Mouse (Mus musculus) frontal cortex, postnatal 25 days (tissue): ENCODE measurements around the gene Gm45837.

Source experiments
- DNase-seq, 2 experiments: peaks; one replicate each; pipeline ENCODE4 v3.0.0; 2022; ENCODE audit warnings: low spot score in 2 of 2

Gene Gm45837

DNA sequence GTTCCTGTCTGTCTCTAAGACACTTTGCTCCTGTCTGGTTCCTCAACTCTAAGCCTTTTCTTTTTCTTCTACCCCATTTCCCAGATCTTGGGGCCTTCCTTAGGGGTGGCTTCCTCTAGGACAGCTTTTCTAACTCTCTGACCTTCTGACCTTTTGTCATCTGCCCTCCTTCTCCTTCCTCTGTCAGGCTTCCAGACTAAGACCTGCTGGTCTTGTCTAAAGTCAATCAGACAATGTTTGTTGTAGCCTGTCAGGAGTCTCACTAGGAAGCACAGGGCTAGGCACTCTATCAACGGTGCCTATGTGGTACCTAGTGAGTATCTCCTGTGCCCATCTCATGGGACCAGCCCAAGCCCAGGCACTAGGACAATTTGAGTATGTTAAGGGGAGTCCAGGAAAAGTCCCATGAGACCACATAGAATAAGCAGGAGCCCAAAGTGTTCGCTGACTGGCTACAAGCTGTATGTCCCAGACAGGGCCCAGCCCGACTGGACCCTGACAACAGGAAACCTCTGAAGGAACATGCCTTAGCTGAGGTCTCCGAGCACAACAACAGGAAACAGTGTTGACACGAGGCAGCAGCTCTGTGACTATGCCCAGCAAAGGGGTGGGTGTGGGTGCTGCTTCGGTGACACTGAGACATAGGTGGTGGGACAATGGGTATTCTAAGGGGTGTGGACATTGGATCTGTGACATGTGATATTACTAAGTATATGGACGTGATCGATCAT, 55.3 kb downstream of the Gm45837 start:
- no peak for DNase-seq

DNA sequence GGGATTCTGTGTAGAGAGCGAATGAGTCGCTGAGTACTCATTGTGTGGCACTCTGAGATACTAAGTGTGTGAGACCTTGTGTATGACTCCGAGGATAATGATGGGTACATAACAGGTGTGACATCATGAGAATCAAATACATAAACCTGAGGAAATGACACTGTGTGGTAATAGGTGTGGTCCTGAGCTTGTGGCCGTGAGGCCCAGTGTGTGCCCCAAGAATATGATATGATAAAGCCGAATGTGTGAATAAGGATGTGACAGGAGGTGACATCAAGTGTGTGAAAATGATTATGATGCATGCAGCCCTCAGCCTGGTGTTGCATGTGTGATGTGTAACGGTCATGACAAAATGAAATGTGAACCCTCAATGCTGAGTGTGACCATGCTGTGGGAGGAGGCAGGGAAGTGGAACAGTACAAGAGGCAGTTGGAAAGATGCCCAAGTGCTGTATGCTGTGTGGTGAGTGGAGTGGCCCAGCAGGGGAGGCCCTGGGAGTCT, 55.9 kb downstream of the Gm45837 start:
- DNase-seq = no peak

DNA sequence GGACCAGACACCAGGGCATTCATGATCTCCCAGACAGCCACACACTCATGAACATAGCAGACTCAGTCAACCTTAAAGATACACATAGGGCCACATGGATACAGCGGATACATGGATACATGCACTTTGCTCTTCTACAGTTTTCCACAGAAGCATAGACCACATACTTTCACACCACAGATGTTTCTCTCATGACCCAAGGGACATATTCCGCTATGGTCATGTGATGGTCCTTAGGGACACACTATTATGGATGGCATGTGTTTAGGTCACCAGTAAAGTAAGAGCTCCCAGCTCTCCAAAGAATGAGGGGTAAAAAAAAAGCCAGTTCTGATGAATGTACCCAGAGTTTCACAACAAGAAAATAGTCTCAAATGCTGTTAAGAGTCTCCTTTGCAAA, 60.7 kb downstream of the Gm45837 start:
- DNase-seq = no peak

DNA sequence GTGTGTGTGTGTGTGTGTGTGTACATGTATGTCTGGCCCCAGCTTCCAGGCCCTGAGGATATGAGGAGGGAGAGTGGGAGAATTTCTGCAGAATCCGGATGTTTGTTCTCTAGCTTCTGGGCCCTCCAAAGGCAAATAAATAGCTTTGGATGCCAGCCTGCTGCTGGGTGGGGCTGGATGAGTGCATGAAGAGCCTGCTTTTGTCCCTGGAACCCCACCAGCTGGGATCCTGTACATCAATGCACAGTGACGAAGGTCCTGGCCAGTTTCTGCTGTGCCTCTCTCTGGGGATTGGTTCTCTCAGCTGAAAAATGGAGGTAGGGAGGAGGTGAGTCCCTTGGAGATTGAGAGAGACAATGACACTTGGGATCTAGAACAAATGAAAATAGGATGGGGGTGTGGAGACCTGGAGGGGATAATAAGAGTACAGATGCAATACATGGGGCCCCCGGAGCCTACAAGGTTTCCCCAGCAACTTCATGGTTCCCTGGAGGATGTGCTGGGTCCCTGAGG, 61.3 kb downstream of the Gm45837 start:
- no peak for DNase-seq

DNA sequence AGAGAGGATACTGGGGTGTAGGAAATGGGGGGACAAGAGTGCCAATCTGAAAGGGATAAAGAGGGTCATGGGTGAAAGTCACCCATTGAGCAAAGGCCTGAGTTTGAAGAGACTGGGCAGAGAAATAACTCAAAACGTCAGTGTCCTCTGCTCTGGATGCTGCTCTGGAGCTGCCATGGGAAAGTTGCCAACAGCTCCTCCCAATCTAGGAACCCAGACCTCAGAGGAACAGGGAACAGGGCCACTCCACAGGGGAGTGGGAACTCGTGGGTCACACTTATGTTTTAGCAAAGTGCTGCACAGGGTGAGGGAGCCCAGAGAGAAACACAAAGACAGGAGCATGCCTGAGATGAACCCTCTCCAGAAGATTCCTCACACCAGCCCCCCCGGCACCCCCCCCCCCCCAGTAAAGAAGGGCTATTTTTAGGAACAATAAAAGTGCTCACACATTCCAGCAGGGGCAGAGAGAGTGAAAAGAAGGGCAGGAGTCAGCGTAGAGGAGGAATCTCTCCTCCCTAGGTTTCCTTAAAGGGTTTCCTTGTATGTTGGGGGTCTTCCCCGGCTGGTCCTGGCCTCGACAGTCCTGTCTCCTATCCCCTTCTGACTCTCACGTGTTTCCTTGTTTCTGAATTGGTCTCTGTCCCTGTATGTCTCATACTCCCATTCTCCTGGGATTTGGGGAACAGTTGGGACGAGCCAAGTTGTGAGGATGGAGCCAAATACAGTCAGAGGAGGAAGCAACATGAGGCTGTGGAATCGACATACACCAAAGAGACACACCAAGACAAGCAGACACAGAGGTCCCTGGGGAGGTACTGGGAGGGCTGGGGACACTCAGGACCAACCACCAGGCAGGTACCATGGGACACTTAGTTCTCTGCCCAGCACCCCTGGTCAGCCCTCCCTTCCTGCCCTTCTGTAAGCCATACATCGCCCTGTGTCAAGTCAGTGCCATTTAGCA, 62.2 kb downstream of the Gm45837 start:
- DNase-seq = no peak

DNA sequence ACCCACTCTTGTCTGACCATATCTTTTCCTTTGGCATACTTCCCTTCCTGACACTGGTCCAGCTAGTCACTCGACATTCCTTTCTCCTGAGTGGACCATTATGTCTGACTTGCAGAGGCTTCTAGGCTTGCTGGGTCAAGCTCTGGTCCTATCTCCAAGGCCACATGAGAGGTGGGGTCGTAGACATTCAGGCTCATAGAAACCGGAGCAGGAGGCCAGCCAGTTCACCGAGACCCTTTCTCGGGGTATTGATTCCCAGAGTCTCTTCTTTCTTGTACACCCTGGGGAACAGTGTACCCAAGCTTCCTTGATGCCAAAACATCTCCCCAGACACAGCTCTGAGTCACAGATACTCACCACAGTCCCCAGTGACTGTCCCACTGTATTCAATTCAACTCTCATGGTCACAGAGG, 63.7 kb downstream of the Gm45837 start:
- no peak for DNase-seq

DNA sequence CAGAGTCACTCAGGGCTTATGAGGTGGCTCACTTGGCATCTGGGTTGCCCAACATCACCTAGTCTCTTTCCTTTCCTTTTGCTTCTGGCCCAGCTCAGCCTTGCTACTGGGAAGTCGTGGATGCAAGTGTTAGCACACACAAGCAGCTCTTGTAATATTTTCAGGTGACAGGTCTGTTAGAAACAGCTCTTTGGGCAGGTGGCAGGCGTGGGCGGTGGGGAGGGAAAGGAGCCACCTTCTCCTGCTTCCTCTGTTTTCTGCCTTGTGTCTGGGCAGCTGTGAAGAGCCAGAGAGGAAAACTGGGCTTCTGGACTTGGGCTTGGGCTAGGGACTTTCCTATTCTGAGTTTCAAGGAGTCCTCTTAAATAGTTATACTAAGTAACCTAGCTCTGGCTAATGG, 65.3 kb downstream of the Gm45837 start:
- DNase-seq = no peak

DNA sequence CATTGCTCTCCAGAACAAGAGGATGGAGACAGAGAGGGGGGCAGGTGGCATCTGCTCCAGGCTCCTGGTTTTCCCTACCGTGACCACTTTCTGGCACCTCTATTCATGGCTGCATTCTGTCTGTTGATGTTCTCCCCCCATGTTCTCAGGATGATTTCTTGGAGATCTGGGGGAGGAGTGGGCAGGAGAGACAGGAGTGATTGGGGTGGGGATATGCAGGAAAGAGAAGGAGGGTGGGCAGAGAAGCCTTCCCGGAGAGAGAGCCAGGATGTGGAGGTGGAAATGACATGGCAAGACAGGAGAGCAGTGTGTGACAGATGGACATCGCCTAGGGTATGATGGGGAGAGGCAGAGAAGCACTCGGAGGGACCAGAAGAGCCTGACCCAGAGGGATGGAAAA, 65.8 kb downstream of the Gm45837 start:
- no peak for DNase-seq

DNA sequence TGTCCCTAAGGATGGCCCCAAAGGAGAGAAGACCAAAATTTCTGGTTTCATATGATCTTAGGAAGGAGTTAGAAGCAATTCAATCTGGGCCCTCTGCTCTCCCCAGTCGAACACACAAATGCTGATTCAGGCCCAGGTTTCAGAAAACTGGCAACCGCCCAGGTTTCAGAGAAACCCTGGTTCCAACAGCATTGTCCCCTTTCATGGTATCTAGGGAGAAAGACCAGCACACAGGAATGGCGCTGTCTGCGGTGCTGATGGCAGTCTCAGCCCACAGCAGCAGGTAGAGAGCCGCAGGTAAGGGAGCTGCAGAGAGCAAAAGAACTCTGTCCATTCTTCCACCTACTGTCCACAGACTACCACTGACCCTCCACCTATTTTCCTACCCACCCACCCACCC, 66.5 kb downstream of the Gm45837 start:
- DNase-seq = no peak

DNA sequence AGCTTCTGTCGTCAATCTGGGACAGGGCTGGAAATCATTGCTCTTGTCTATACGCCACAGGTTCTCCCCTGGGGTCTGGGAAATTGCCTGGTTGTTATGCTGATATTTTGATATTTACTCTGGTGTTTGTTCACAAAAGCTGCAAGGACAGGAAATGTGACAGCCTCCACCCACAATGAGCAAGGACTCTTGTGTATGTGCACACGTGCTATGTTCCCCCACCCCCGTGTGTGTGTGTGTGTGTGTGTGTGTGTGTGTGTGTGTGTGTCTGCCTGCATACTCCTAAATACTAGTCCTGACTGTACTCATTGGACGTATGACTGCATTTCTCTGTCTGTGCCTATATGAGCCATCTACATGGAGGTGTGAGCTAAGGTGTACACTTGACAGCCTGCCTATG, 67.4 kb downstream of the Gm45837 start:
- DNase-seq = no peak

DNA sequence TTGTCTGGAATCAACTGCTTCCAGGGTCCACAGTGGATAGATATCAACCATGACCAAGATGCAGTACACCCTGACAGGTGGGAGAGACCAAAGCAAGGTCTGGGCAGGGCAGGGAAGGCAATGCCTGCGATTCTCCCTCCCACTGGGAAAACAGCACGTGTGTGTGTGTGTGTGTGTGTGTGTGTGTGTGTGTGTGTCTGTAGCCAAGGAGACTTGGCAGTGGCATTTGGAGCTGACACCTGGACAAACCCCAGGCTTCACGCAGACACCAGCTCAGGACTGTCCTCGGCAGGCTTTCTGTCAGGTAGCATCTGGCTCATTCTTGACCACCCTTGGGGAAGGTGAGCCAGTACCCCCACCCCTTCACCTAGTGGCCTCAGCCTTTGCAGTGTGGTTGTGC, 69.2 kb downstream of the Gm45837 start:
- DNase-seq = no peak

DNA sequence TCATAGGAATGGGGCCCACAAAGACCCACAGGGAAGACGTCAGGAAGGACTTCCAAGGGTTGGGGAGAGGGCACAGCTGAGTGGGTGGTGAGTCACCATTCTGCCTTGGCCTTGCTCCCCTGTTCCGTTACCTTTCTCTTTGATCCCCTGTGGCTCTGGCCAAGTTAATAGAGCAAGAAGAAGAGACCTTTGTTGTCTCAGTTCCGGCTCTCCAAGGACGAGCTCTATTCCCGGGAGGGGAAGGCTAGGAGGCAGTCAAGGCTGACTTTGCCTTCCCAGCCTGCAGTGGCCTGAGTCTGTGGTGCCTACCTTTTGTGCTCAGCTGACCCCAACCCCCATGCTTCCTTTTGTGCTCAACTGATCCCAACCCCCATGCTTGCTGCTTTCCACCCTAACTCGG, 70.0 kb downstream of the Gm45837 start:
- DNase-seq = no peak

DNA sequence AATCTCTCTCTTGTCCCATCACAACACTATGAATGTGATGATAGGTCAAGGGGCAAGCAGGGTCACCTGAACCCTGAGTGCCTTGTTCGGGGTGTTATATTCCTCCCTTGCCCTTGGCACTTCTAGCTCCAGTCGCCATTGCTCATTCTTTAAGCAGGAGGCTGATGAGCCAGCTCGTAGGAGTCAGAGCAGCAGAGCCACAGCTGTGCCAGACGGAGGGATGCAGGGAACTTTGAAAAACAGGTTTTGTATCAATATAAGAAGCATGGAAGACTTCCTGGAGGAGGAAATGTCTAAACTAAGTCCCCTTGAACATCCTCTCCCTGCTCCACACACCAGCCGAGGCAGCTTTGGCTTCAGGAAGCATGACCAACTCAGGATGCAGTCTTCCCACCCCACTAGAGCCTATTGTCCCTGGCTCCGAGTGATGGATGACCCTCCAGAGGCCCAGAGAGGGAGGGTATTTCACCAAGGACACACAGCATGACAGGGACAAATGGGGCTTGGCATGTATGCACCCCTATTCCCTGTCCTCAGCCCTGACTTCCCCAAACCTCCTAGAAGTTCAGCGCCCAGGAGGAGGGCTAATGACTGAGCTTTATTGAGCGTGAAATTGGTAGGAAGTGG, 71.3 kb downstream of the Gm45837 start:
- no peak for DNase-seq

DNA sequence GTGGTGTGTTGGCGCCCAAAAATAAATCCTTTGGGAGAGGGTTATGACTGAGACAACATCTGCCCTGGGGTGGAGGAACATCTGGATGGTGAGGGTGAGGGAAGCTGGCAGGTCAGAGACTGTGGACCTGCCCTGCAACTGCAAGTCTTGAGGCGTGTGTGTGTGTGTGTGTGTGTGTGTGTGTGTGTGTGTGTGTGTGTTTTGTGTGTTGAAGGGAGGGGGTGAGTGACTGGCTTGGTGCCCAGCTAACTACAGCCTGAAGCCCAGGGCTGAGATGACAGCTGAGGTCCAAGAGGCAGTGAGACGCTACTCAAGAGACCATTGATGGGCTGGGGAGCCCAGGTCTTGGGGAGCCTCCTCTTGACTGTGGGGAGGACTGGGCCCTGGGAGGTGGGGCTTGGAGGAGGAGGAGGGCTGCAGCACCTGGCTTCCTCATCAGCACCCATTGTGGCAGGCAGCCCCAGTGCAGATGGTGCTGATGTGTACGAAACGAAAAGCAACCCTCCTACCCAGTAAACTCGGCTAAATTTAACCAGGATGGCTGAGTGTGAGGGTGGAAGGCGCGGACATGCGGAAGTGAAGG, 71.9 kb downstream of the Gm45837 start:
- no peak for DNase-seq

DNA sequence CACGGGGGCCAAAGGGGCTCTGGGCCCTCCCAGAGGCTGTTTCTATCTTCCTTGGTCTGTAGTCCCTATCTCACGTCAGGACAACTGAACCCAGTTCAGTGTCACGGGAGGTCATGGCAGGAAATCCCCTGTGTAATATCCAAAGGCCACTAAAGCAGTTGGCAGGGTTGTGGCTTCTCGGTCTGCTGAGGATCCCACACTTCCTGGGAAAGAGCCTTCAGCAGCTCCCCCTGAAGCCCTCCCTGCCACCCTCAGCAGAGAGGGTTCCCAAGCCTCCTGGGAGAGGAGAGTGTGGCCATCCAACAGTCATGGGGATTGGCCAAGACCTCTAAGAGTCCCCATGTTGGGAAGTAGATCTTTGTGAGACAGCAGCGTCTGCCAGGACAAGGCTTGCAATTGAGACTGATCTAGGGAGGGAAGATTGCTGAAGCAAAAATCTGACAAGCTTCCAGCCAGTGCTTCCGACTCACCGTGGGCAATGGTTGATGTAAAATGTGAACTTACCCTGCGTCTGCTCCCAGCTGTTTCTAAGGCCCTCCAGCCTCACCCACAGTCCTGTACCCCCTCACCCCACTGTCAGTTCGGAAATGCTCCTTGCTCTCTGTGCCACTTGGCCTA, 72.9 kb downstream of the Gm45837 start:
- no peak for DNase-seq

DNA sequence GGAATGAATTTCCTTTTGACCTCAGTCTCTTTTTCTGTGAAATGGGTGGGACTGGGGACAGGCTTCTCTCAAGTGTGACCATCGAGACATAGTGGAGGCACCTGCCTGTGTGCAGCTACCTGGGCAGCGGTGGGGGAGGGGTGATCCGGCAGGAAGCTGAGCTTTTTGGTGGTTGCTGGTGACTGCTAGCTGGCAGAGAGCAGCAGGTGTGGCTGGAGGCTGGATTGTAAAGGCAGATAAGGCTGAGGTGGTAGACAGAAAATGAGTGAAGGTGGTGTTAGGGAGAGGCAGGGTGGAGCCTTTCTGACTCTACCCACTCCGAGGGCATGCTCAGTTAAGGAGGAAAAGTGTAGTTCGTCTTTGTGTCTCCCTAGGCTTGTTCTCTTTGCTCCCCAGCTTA, 76.4 kb downstream of the Gm45837 start:
- DNase-seq = no peak

DNA sequence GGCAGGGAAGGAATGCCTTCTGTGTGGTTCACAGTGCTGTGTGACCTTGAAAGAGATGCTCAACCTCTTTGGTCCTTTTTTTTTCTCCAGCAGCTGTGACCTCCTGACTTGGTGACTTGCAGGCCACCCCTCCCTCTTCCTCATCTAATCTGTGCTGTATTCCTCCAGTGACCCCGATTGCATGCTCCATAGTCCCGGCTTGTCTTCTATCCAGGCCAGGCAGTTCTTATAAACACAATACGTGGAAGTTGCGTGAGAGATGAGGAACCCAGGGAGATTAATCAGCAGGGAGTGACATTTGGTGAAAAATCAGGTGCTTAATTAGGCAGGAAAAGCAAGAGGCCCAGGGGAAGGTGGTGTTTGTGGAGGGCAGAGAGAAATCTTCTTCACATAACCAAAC, 80.3 kb downstream of the Gm45837 start:
- DNase-seq = no peak

DNA sequence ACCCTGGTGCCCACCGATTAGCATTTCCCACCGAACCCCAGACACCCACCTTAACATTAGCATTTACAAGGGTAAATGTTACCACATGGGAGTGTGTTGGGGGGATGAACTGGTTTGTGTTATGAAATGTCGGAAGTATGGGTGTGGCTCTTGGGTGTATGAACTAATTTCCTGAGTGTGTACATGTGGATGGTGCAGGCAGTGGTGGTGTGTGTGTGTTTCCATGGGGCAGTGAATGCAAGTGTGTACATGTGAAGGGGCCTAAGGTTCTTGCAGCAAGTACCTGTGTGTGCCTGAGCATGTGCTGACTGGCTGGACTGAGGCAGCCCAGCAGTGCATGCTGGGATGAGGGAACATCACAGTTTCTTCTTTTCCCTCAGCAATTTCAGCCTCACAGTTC, 87.7 kb downstream of the Gm45837 start:
- no peak for DNase-seq

DNA sequence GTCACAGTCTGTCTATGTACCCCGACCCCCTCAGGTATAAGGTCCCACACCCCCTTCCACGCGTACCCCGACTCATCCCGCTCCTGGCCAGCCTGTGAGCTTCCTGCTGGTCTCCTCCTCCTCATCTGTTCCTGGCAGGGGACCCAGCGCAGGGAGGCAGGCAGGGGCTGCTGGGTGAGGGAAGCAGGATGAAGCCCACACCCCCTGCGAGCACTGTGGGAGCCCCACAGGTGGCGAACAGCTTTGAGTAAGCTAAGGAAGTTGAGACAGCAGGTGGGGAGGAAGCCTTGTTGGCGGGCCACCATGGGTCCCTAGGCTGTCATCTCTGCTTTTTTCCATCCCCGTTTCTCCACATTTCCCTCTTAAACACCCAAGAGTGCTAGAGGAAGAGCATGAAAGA, 88.6 kb downstream of the Gm45837 start:
- no peak for DNase-seq

DNA sequence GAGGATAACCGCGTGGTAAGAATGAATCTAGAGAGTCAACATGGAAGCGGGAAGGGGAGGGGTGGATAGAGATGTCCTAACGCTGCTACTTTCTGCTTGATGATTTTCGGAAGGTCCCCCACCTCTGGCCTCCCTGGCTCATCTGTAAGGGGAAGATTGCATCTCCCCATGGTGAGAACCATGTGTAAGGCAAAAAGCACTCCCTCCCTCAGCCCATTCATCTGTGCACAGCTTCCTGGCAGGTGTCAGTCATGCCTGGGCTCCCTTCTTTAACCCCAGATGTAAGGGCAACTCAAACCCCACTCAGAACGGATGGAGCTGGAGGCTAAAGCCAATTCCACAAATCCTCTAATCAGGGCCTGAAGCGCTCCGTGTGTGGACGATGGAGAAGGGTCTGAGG, 89.0 kb downstream of the Gm45837 start:
- DNase-seq = no peak

DNA sequence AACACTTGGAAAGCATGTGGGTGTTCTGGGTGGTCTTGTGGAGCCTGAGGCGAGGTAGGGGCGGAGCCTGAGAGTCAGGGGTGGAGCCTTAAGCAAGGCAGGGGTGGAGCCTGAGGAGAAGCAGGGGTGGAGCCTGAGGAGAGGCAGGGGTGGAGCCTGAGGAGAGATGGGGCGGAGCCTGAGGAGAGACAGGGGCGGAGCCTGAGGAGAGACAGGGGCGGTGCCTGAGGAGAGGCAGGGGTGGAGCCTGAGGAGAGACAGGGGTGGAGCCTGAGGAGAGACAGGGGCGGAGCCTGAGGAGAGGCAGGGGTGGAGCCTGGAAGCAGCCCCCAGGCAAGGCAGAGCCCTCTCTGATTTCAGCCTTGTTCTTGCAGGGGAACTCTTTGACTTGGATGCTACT, 90.5 kb downstream of the Gm45837 start:
- DNase-seq = no peak
